Mouse (Mus musculus): ENCODE measurements at regions not wholly inside any gene's neighbourhood (a gene's known extent, or its start where the extent isn't known, plus 50 kb on each side); places are given as distances from the start of the nearest gene placed in this dataset.

- H3K4me1 ChIP-seq (replicated peaks; ENCODE audit: low read depth, low read length): peaks cover 69% of the 10 kb centered on the region
- peak overlapping the region; percentile 62 for H3K4me3 ChIP-seq (replicated peaks; ENCODE audit: low read length)
- TF ChIP-seq POU5F1 (IDR thresholded peaks at IDR 0.05; ENCODE audit: borderline replicate concordance, low read length) (no peak), NANOG (IDR thresholded peaks at IDR 0.05; ENCODE audit: borderline replicate concordance, low read length) (no peak), CTCF (conservative IDR thresholded peaks at IDR 0.05; ENCODE audit: low read length) (no peak)
- H3K27me3 ChIP-seq (ENCODE audit: insufficient read depth, low read length): no peaks in the 10 kb centered on the region
- no peaks in the 10 kb centered on the region for H3K36me3 ChIP-seq (ENCODE audit: insufficient read depth, low read length)
- no peaks in the 10 kb centered on the region for H3K9me3 ChIP-seq (ENCODE audit: low read length)
Measured at GRCm38 (mm10) chr12:52381161-52381967, 122.4 kb upstream of the Arhgap5 start.

DNA sequence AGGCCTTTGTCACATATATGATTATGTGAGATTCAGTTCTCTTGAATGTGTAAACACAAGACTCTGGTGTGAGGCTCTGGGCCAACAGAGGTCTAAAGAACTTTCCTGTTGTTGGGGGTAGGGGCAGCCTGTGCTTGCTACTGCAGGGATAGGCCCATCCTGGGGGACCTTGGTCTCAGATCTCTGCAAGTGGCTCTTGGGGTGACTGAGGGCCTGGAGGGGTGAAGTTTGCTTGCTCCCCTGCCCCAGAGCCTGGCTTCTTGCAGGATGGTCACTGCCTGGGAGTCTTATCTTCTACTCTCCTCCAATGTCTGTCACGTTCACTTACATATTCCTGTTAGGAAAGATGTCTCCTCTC is 121.8 kb upstream of the Arhgap5 start:
- peaks cover 65% of the 10 kb centered on the region for H3K4me1 ChIP-seq (replicated peaks; ENCODE audit: low read depth, low read length)
- H3K36me3 ChIP-seq (ENCODE audit: insufficient read depth, low read length): no peaks in the 10 kb centered on the region
- TF ChIP-seq NANOG (IDR thresholded peaks at IDR 0.05; ENCODE audit: borderline replicate concordance, low read length) (no peak), POU5F1 (IDR thresholded peaks at IDR 0.05; ENCODE audit: borderline replicate concordance, low read length) (no peak), CTCF (conservative IDR thresholded peaks at IDR 0.05; ENCODE audit: low read length) (no peak)

DNA sequence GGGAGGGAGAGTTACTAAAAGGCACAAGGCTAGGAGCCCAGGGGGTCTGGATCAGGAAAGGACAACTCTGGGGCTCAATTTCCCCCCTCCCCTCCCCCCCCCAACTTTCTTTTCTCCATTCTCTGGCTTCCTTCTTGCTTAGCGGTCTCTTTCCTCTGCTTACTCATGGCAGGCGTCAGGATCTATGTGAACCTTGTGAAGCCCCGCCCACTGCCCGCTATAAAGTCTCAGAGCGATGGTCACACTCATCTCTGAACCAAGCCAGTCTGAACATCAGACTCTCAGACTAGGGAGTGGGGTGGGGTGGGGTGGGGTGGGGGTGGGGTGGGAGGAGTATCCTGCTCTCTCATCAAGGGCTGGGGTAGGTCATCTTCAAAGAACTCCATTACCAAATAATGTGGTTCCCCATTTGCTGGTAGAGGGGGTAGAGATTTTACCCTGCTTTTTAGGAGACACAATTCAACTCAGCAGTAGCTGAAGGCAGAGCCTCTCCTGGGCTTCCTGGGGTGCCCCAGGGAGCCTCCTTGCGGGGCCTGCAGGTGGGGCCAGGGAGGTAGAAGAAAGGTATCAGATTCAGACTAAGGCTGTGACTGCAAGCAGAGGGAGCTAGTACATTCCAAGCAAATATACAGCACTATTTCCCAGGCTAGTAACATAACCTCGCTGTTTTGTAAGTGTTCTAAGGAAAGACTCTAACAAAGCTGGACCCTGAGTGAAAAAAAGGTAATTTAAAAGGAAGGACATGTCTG is 120.8 kb upstream of the Arhgap5 start:
- Histone ChIP-seq H3K4me3 (replicated peaks; ENCODE audit: low read length) (peak overlapping the region; percentile 62), H3K4me1 (replicated peaks; ENCODE audit: low read depth, low read length) (peaks cover 63% of the 10 kb centered on the region), H3K9me3 (ENCODE audit: low read length) (no peaks in the 10 kb centered on the region), H3K27me3 (ENCODE audit: insufficient read depth, low read length) (no peaks in the 10 kb centered on the region), H3K36me3 (ENCODE audit: insufficient read depth, low read length) (no peaks in the 10 kb centered on the region)
- TF ChIP-seq CTCF (conservative IDR thresholded peaks at IDR 0.05; ENCODE audit: low read length) (no peak), NANOG (IDR thresholded peaks at IDR 0.05; ENCODE audit: borderline replicate concordance, low read length) (no peak), POU5F1 (IDR thresholded peaks at IDR 0.05; ENCODE audit: borderline replicate concordance, low read length) (no peak)

More for the DNA sequence above, 121.8 kb upstream of the Arhgap5 start:
- Histone ChIP-seq H3K27me3 (ENCODE audit: insufficient read depth, low read length) (no peaks in the 10 kb centered on the region), H3K4me3 (replicated peaks; ENCODE audit: low read length) (peak overlapping the region; percentile 62), H3K9me3 (ENCODE audit: low read length) (no peaks in the 10 kb centered on the region)

- no peak overlapping the region for H3K4me3 ChIP-seq (replicated peaks; ENCODE audit: low read length)
- no peaks in the 10 kb centered on the region for H3K27me3 ChIP-seq (ENCODE audit: insufficient read depth, low read length)
- TF ChIP-seq POU5F1 (IDR thresholded peaks at IDR 0.05; ENCODE audit: borderline replicate concordance, low read length) (no peak), NANOG (IDR thresholded peaks at IDR 0.05; ENCODE audit: borderline replicate concordance, low read length) (no peak), CTCF (conservative IDR thresholded peaks at IDR 0.05; ENCODE audit: low read length) (no peak)
- no peaks in the 10 kb centered on the region for H3K36me3 ChIP-seq (ENCODE audit: insufficient read depth, low read length)
- H3K9me3 ChIP-seq (ENCODE audit: low read length): no peaks in the 10 kb centered on the region
- peaks cover 65% of the 10 kb centered on the region for H3K4me1 ChIP-seq (replicated peaks; ENCODE audit: low read depth, low read length)
Measured at GRCm38 (mm10) chr12:52389552-52389951, 114.2 kb upstream of the Arhgap5 start.

DNA sequence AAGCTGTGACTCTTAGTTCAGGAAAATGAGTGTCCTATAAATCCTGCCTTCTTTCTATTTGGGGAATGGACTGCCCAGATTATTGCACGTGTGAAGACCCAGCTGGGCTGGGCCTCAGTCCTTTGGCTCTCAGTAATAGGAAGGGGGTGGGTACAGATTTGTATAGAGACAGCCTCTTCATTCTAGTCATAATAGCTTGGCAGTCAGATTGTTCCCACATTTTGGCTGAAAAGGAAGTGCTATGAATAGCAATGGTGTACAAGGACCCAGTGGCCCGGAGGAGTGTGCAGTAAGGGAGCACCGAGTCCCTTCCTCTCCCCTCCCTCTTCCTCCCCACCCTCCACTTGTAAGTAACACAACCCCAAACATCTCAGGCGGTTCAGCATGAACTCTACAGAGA is 113.5 kb upstream of the Arhgap5 start:
- Histone ChIP-seq H3K4me3 (replicated peaks; ENCODE audit: low read length) (no peak overlapping the region), H3K36me3 (ENCODE audit: insufficient read depth, low read length) (no peaks in the 10 kb centered on the region), H3K9me3 (ENCODE audit: low read length) (no peaks in the 10 kb centered on the region), H3K4me1 (replicated peaks; ENCODE audit: low read depth, low read length) (peaks cover 64% of the 10 kb centered on the region), H3K27me3 (ENCODE audit: insufficient read depth, low read length) (no peaks in the 10 kb centered on the region)
- TF ChIP-seq POU5F1 (IDR thresholded peaks at IDR 0.05; ENCODE audit: borderline replicate concordance, low read length) (no peak), NANOG (IDR thresholded peaks at IDR 0.05; ENCODE audit: borderline replicate concordance, low read length) (no peak), CTCF (conservative IDR thresholded peaks at IDR 0.05; ENCODE audit: low read length) (no peak)

DNA sequence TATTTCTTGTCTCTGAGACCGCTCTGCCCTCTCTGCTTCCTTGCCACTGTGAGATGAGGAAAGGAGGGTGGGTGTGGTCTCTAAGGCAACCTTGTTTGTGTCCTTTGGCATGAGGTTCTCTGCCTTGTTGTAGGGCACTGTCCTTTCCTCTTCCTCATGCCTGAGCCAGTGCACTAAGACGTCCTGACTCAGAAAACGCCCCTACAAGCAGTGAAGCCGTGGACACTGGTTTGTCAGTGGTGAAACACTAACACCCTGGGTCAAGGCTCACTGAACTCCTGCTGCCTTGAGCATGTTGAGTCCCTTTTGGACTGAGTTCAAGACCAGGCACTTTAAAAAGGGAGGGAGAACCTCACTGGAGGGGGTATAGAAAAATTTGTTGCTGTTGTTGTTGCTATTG is 111.1 kb upstream of the Arhgap5 start:
- Histone ChIP-seq H3K4me1 (replicated peaks; ENCODE audit: low read depth, low read length) (peaks cover 75% of the 10 kb centered on the region), H3K27me3 (ENCODE audit: insufficient read depth, low read length) (no peaks in the 10 kb centered on the region), H3K4me3 (replicated peaks; ENCODE audit: low read length) (peak overlapping the region; percentile 13; the same call in 1 of the 2 replicates), H3K9me3 (ENCODE audit: low read length) (no peaks in the 10 kb centered on the region), H3K36me3 (ENCODE audit: insufficient read depth, low read length) (no peaks in the 10 kb centered on the region)
- TF ChIP-seq POU5F1 (IDR thresholded peaks at IDR 0.05; ENCODE audit: borderline replicate concordance, low read length): no peak
- TF ChIP-seq CTCF (conservative IDR thresholded peaks at IDR 0.05; ENCODE audit: low read length): no peak
- TF ChIP-seq NANOG (IDR thresholded peaks at IDR 0.05; ENCODE audit: borderline replicate concordance, low read length): no peak

DNA sequence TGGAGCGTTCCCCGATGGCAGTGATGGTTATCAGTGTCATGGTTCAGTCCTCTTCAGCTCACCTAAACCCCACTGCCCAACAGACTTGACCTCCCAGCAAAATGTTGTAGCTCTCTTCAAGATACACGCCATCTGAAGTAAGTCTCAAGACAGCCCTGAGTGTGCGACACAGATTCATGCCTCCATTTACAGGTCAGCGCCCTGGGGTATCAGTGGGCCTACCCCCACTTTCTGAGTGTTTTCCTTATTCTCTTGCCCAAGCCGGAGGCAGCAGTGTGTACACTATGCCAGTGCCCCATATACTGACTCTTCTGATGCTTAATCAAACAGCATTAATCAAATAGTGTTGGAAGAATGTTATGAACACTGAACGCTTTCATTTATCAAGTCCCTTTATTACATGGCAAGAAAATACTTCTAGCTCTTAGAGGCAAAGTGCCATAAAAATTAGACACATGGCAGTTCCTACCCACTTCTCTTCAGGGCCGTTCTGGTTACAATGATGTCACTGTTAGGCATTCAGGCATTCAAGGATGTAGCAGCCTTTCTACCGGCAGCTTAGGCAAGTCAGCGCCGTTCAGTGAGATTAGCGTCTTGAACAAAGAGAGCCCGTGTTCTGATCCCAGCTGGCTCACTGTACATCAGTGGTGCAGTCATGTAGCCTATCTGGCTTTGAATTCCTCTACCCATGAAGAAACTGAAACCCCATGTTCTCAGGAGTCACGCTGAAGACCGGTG is 109.6 kb upstream of the Arhgap5 start:
- no peaks in the 10 kb centered on the region for H3K27me3 ChIP-seq (ENCODE audit: insufficient read depth, low read length)
- peak overlapping the region; percentile 67 for H3K4me3 ChIP-seq (replicated peaks; ENCODE audit: low read length)
- H3K36me3 ChIP-seq (ENCODE audit: insufficient read depth, low read length): no peaks in the 10 kb centered on the region
- no peaks in the 10 kb centered on the region for H3K9me3 ChIP-seq (ENCODE audit: low read length)
- TF ChIP-seq NANOG (IDR thresholded peaks at IDR 0.05; ENCODE audit: borderline replicate concordance, low read length): no peak
- TF ChIP-seq CTCF (conservative IDR thresholded peaks at IDR 0.05; ENCODE audit: low read length): no peak
- TF ChIP-seq POU5F1 (IDR thresholded peaks at IDR 0.05; ENCODE audit: borderline replicate concordance, low read length): no peak
- H3K4me1 ChIP-seq (replicated peaks; ENCODE audit: low read depth, low read length): peaks cover 88% of the 10 kb centered on the region

GRCm38 (mm10) chr12:52394719-52395062 is 109.1 kb upstream of the Arhgap5 start:
- no peaks in the 10 kb centered on the region for H3K36me3 ChIP-seq (ENCODE audit: insufficient read depth, low read length)
- H3K4me3 ChIP-seq (replicated peaks; ENCODE audit: low read length): peak overlapping the region; percentile 67
- peaks cover 83% of the 10 kb centered on the region for H3K4me1 ChIP-seq (replicated peaks; ENCODE audit: low read depth, low read length)
- H3K9me3 ChIP-seq (ENCODE audit: low read length): no peaks in the 10 kb centered on the region
- TF ChIP-seq CTCF (conservative IDR thresholded peaks at IDR 0.05; ENCODE audit: low read length) (no peak), POU5F1 (IDR thresholded peaks at IDR 0.05; ENCODE audit: borderline replicate concordance, low read length) (no peak), NANOG (IDR thresholded peaks at IDR 0.05; ENCODE audit: borderline replicate concordance, low read length) (no peak)
- no peaks in the 10 kb centered on the region for H3K27me3 ChIP-seq (ENCODE audit: insufficient read depth, low read length)

All from E14TG2a.4 (cell line).